In genomic region chr1:101805830-101806229, GRCm38 (mm10) we compare ENCODE assay signal across 16 mouse cellular contexts.
"Had no signal": no experiment of that assay in that cellular context is flagged by ENCODE, and none has a peak within 500 bp of the region (broad histone marks: within the 10 kb centered on the region; RNA-seq: fewer than 3 reads in every experiment).

No protein-coding gene starts in this region.

- H3K36me3 ChIP-seq: neural tube, embryonic 12.5 days; neural tube, embryonic 13.5 days; neural tube, embryonic 15.5 days; stomach, embryonic 15.5 days had no signal

- H3K9ac ChIP-seq: neural tube, embryonic 12.5 days; neural tube, embryonic 13.5 days; neural tube, embryonic 15.5 days; stomach, embryonic 15.5 days had no signal

- H3K27ac ChIP-seq: neural tube, embryonic 12.5 days; neural tube, embryonic 13.5 days; neural tube, embryonic 15.5 days; stomach, embryonic 15.5 days; stomach, postnatal 0 days had no signal

- H3K4me1 ChIP-seq: neural tube, embryonic 12.5 days; neural tube, embryonic 13.5 days; neural tube, embryonic 15.5 days; stomach, embryonic 15.5 days had no signal

- H3K27me3 ChIP-seq: neural tube, embryonic 12.5 days; neural tube, embryonic 13.5 days; neural tube, embryonic 15.5 days; stomach, embryonic 15.5 days had no signal

- DNase-seq: retina, postnatal 1 day; right cerebral cortex, adult 18-20 months; right cerebral cortex, postnatal 14 days; right cerebral cortex, postnatal 25 days; spleen, adult 18-20 months; thymus, adult 18-20 months; thymus, adult 2 months; thymus, postnatal 14 days; thymus, postnatal 25 days; thymus, postnatal 36 days; thymus, postnatal 4 days had no signal

- H3K4me3 ChIP-seq: neural tube, embryonic 12.5 days; neural tube, embryonic 13.5 days; neural tube, embryonic 15.5 days; stomach, embryonic 15.5 days had no signal
